In the genomic region with DNA sequence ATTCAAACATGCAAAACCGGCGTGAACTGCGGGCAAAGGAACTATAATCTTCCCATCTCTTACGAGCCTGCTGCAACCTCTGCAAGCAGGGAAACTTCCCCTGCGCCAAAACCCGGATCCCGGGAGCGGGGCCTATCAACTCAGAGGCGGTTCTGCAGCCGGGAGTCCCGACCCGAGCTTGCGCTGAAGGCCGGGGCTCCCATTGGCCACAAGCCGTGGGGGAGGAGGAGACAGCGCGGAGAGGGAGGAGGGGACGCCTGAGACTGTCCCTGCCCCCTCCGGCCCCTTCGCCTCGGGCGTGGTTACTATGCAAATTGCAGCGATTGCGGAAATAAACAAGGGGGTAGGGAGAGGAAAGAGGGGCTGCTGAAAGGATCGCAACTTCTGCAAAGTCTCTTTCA, we compare ENCODE assay signal across 8 mouse cellular contexts. TPM values are rescaled to one million over a fixed set of nuclear protein-coding genes. Genes with fewer than 3 reads are reported as not detected.
DNase-seq lines count a peak whose midpoint lies in the region; ATAC-seq lines count a peak whose summit lies in the region.

No protein-coding gene starts in this region.

- no peaks in the 10 kb centered on the region for H3K9me3 ChIP-seq in intestine, embryonic 15.5 days

- H3K4me3 ChIP-seq in intestine, embryonic 15.5 days (replicated peaks), result peak overlapping the region; percentile 38

- no peaks in the 10 kb centered on the region for H3K36me3 ChIP-seq in intestine, embryonic 15.5 days

- peak overlapping the region; percentile 64 for H3K4me2 ChIP-seq in intestine, embryonic 15.5 days (replicated peaks)

- peak overlapping the region; percentile 95 for H3K27ac ChIP-seq in intestine, embryonic 15.5 days

- no peaks in the 10 kb centered on the region for H3K27me3 ChIP-seq in intestine, embryonic 15.5 days (replicated peaks)

- peak; percentile 100 for DNase-seq in adrenal gland, adult 2 months
- peak; percentile 98 for DNase-seq in embryo, embryonic 11 days
- DNase-seq in gastrocnemius, postnatal 25 days, result peak; percentile 99
- DNase-seq in left cerebral cortex, postnatal 25 days (ENCODE audit: low spot score in 2 of 2), result peak; percentile 96 to 98
- DNase-seq in mesoderm, embryonic 11.5 days (ENCODE audit: low read depth, low spot score), result peak; percentile 97
- DNase-seq in right cerebral cortex, postnatal 25 days, result peak; percentile 97
- peak; percentile 96 to 99 for DNase-seq in urinary bladder, postnatal 36 days (ENCODE audit: low spot score in 2 of 2)

- peaks cover 5% of the 10 kb centered on the region for H3K4me1 ChIP-seq in intestine, embryonic 15.5 days (replicated peaks)

- H3K9ac ChIP-seq in intestine, embryonic 15.5 days, result peak overlapping the region; percentile 33

- WGBS in intestine, embryonic 15.5 days, result under 1% methylated on average over 25 of the region's 25 CpGs

- intact Hi-C loops in left cerebral cortex, postnatal 25 days (cut with DNase I), result loop anchor here (2.0 to 5.0 kb wide), 3 partner anchors 13 to 550 kb away; no protein-coding TSS in a partner anchor

- ATAC-seq in intestine, embryonic 15.5 days, result peak; percentile 96

RNA-seq across cellular contexts. Expression of a gene that starts 0.5 kb away (rescaled TPM):
- total RNA-seq in adrenal gland, adult 2 months (2021), result 100 to 1,000 TPM; 132 to 174 TPM
- 60.7 and 83.3 TPM in 2 replicates for polyA plus RNA-seq in adrenal gland, adult 2 months (2012; rRNA removed)
- total RNA-seq in gastrocnemius, postnatal 25 days (2021), result 10 to 100 TPM; 54.7 to 55.0 TPM
- 30.2 and 37.3 TPM in 2 replicates for polyA plus RNA-seq in intestine, embryonic 15.5 days (2015; fragmentation: Nextera tagmentation; extraction: Ambion mirVana)
- 10 to 100 TPM; 63.0 to 73.6 TPM for total RNA-seq in left cerebral cortex, postnatal 25 days (2021)

RNA-seq across cellular contexts. Expression of a gene that starts 5.8 kb away (rescaled TPM):
- not detected for total RNA-seq in adrenal gland, adult 2 months (2021)
- 0.07 TPM in 1 of 2 replicates, not detected in the other for polyA plus RNA-seq in adrenal gland, adult 2 months (2012; rRNA removed)
- under 1 TPM in 1 of 2 experiments, not detected in 1; 0.41 TPM for total RNA-seq in gastrocnemius, postnatal 25 days (2021)
- 2.5 and 3.9 TPM in 2 replicates for polyA plus RNA-seq in intestine, embryonic 15.5 days (2015; fragmentation: Nextera tagmentation; extraction: Ambion mirVana)
- 1 to 10 TPM; 6.0 to 6.5 TPM for total RNA-seq in left cerebral cortex, postnatal 25 days (2021)

Comparison
In these comparisons a context has a peak if more than half of its experiments do, and no peak if none do; other contexts are left out.
1. Peak in every context shown above with its lines: DNase-seq, ATAC-seq, H3K4me3 ChIP-seq and H3K27ac ChIP-seq.
2. RNA of a gene that starts 5.8 kb away (total RNA-seq): 6.0 to 6.5 TPM in left cerebral cortex, postnatal 25 days; 0.41 TPM in gastrocnemius, postnatal 25 days and not detected in adrenal gland, adult 2 months; every median in the first group is over 4 times any median in the second.